Mouse (Mus musculus) cerebellum, adult 11 months (tissue): ENCODE data around the gene Olfr320.
"Not testable (repeated sequence)": the region's sequence is repeated elsewhere in the genome, so short reads cannot be mapped to it uniquely, and the experiment has no call there.

Source experiments
- DNase-seq: peaks from one replicate; pipeline ENCODE4 v3.0.0; 2022

Gene Olfr320

DNA sequence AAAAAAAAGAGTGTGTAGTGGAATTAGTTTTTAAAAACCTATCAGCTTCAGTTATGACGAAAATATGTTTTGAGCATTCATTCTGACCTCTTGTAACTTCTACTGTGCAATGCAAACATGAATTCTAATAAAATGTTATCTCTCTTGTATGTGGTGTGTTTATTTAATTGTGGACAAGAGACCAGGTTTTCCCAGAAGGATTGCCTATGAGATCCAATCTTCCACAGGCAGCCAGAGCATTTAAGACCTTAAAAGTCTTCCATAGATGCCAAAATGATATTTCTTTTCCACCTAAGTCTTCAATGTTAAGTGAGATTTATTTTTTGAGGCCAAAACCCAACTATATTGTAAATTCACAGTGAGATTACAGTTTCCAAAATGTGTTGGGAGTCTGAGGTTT lies at the start of gene Olfr320:
Olfr320 (plus strand) TSS at position 301 of the 400 bp plus-strand sequence.
- no peak for DNase-seq

DNA sequence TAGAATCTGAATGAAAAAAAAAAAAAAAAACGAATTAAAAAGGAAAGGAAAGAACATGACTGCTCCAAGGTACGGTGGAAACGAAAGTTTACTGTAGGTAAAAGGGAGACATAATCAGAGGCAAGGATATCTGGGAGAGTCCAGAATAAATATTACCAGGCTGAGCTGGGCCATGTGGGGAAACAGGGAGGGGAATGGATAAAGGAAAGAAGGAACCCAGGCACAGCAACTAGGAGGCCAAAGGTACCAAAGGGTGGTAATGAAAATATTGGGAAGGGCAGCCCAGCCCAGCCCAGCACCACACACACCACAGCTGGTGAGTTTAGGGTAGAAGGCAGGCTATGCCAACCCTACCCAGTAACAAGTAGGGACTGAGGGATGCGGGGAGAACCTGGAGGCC lies 46.0 kb upstream of the Olfr320 start:
- DNase-seq = no peak

DNA sequence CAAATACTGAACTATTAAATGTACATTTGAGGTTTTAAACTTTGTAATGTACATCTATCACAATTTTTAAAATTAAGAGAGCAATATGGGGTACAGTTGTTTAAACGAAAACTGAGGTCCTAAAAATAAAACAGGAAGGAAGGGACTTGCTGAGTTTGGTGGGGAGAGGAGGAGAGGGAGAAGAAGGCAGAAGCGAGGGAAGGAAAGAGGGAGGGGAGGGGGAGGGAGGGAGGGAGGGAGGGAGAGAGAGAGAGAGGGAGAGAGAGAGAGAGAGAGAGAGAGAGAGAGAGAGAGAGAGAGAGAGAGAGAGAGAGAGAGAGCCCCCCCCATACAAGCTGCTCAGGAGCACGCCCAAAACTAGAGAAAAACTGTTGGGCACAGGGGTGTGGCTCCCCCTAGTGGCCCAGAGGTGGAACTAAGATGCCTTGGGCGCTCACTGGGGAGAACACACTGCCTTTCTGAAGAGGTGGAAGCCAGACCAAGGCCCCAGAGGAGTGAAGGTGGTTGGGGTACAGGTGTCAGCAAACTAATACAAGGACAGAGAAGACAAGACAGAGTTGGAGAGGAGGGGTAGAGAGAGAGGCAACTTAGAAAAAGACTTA lies 44.4 kb upstream of the Olfr320 start:
- DNase-seq = peak; percentile 2

DNA sequence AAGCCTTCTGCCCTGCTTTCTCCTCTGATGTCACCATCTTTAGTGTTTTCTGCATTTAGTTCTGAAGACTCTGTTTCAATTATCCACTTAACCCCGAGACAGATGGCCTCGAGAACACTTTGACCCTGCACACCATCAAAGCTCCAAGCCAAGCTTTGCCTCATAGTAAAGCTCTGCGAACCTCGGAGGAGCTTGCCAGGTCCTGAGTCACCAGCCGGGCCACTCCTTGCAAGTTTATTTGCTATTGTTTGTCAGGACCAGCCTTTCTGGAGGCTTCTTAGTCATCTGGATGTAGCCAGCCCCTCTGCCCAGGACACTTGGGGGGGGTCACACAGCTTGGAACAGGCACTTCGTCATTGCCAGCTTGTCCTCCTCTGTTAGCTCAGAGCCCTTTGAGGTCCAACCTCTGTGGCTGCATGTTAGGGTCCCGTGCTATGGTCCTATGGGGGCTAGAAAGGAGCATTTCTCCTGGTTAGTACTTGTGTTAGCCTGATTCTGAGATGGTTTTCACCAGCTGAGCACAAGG lies 42.7 kb upstream of the Olfr320 start:
- DNase-seq = no peak

DNA sequence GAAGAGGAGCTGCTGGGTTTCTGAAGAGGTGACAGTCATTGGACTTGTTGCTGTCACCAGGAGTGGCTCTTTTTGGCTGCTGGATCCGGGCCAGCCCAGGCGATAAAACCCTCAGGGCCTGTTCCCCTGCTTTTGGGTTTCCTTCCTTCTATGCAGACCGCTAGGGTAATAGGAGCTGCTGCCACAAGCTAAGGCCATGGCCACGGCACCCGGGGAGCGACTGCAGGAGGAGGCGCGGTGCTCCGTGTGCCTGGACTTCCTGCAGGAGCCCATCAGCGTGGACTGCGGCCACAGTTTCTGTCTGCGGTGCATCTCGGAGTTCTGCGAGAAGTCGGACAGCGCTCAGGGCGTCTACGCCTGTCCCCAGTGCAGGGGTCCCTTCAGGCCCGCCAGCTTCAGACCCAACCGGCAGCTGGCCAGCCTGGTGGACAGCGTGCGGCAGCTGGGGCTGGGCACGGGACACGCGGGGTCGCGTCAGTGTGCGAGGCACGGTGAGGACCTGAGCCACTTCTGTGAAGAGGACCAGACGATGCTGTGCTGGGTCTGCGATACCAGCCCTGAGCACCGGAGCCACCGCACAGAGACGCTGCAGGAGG lies 40.5 kb upstream of the Olfr320 start, which contains the start of gene Trim58:
Trim58 (plus strand) TSS at position 194 of the 596 bp plus-strand sequence.
- peak; percentile 1 for DNase-seq

DNA sequence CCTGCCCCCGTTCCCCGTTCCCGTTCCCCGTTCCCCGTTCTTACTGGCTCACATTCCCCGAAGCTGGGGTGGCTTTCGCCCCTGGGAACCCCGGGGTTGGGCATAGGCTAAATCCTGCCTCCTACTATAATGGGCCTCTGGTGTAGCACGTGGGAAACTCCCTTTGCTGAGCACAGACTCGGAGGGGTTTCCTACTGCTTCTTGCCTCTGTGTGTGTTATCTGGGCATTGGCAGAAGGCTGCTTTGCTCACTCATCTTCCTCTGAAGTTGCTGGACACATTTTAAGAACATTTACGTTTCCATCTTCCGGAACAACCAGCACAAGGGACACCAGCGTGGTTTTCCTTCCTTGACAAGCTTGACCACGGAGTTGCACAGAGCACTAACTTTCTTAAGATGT lies 39.8 kb upstream of the Olfr320 start:
- DNase-seq = no peak

DNA sequence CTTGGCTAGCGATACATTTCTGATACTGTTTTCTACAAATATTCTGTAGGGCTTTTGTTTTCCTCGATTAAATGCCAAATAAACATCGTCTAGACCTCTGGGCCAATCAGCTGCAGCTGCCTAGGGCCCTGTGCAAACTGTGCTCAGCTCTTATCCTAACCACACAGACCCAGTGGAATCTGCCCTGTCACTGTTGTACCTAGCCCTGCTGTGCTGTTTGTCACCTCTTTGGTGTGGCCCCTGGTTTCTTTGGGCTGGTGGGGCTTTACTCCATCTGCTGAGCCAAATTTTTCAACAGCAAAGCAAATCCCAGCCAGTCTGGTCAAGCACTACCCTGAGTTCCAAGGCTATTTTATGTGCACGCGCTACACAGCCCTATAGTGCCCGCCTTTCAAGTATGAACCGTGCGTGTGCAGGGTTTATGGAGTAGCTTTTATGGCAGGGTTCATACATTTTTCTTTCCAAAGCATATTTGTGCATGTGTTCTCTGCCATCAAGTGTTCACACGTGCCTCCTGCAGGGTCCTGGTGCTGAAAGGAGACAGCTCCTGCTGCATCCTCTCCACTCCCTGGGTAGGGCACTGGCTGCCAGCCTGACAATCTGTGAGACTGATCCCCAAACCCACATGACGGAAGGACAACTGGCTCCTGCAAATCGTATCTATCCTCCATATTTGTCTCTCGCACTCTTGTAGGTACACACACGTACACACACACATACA lies 39.1 kb upstream of the Olfr320 start:
- DNase-seq = no peak

DNA sequence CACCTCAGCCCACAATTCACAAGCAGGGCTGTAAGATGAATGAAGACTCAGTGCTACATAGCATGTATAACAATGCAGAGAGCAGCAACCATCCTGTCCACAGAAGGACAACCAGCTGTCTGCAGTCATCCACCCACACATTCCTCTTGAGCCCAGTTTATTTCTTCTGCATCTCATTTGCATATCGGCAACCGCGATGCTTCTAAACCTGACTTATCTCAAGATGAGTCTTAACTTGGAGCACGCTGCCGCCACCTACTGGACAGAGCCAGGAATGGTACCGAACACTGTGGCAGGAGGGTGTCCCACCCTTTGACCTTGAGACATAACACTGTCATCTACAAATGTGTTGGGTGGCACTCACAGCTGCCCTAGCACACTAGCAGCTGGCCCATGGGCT lies 37.5 kb upstream of the Olfr320 start:
- DNase-seq = no peak

DNA sequence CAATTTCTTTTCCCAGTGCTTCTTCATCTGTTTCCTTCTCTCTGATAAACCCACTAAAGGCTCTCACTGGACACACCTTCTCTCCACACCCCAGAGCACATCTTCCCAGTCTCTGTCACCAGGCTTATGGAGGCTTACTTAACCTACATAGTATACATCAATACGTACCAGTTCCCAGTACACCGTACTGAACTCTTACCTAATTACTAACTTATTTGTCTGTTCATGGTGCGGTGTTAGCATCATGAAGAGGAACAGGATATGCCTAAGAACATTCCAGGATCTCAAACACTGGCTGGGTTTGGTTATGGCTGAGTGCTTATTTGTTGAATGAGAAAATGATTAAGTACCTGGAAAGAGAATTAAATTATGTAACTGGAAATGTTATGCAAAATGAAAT lies 25.7 kb upstream of the Olfr320 start:
- no peak for DNase-seq

DNA sequence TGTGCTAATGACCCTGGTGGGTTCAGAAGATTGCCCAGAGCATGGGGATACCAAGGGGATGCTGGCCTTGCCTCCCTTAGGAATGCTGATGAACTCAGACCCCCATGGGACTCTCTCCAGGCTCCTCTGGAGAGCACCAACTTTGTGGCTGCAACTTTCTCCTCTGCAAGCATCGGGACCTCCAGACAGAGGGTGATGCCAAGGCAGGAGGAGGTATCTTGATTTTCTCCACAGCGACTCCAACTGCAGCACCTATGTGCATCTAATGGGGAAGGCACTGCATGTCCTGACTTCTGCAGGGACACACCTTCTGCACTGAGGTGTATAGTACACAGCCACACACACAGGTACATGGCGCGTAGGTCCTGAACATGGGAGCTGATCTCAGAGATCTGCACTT lies 22.3 kb upstream of the Olfr320 start, which contains the start of gene Olfr322:
Olfr322 (plus strand) TSS at position 187 of the 400 bp plus-strand sequence.
- DNase-seq = no peak

DNA sequence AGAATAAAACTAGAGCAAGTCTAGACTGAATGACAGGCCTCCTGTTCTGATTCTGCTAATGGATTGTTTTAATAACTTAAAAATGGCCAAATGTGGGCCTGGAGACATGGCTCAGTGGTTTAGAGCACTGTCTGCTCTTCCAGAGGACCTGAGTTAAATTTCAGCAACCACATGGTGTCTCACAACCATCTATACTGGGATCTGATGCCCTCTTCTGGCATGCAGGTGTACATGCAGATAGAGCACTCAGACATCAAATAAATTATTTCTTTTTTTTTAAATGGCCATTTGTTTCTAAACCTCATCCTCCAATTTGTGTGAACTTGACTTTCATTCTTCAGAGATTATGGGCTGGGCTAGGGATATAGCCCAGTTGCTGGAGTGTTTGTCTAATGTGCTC lies 11.6 kb upstream of the Olfr320 start:
- no peak for DNase-seq

DNA sequence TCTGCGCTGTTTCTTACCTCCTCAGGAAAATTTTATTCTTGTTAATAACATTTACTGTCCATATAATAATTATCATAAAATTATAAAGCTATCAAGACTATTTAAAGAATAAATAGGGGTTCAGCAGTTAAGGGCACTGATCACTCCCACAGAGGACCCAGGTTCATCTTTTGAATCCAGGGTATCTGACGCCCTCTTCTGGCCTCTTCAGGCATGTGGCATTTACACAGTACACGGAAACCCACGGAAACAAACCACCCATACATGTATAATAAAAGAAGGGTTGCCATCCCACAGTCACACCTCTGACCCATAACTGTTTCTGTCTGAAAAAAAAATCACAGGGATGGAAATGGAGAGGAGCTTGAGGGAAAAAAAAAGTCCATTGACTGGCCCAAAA lies 9.1 kb upstream of the Olfr320 start:
- DNase-seq = no peak

DNA sequence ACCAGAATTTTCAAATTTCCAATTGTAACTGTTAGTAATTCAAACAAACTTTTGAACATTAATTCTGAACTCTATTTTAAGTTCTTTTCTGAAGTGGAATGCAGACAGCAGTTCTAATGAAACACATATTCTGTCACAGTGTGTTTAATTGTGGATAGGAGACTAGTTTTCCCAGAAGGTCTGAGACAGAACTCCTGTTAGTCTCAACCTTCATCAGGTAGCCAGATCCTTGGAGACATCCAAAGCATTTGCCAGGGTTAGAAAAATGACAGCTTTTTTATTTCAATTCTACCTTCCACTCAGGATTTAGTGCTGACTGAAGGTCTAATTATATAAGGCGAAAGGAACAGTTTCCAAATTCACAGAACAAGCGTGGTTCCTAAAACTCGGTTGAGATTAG lies 18.0 kb downstream of the Olfr320 start, which contains the start of gene Olfr319:
Olfr319 (plus strand) TSS at position 301 of the 400 bp plus-strand sequence.
- no peak for DNase-seq

DNA sequence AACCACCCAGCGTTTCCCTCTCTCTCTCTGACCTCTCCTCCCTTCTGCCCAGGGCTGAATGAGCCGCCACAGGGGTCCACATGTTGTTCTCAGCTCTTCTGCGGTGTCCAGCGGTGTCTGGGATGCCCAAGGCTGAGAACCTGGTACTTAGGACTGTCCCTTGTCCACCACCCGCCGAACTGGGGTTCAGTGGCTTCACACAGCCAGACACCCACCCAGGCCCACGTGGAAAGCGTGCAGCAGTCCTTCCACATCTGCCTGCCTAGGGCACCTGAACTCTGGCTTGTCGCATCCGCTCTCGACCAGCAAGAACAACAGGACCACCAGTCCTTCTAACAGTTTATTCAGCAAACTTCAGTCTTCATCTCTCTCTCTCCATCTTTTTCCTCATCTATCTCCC lies 28.2 kb downstream of the Olfr320 start:
- no peak for DNase-seq

DNA sequence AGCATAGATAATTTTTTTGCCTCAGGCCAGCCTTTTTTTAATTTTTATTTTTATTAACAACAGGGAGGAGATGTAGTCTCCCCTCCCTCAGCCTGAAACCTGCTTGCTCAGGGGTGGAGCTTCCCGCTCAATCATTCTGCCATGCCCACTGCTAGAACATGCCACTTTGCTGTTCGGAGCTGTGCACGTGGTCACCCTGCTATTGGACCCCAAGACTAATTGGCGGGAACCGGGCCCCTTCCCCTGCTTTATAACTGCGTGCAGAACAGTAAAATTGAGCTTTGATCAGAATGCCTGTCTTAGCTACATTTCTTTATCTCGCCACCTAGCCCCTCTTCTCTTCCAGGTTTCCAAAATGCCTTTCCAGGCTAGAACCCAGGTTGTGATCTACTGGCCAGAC lies 36.8 kb downstream of the Olfr320 start:
- not testable (repeated sequence) for DNase-seq

DNA sequence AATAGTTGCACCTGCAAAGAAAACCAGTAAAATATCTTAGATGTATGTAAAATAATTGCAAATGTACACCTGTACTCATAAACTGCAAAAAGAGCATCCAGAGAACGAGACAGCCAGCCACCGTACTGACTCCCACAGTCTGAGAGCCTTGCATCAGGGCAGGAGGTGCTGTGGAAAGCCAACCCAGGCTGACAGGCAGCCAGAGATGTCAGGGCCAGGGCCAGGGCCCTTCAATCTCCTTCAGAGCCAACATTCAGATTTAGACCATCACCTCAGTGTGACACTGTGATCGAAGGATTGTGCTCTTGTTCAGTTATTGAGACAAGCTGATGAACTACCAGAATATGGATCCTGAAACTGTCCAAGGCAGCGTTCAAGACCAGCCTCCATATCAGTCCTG lies 38.8 kb downstream of the Olfr320 start:
- no peak for DNase-seq

DNA sequence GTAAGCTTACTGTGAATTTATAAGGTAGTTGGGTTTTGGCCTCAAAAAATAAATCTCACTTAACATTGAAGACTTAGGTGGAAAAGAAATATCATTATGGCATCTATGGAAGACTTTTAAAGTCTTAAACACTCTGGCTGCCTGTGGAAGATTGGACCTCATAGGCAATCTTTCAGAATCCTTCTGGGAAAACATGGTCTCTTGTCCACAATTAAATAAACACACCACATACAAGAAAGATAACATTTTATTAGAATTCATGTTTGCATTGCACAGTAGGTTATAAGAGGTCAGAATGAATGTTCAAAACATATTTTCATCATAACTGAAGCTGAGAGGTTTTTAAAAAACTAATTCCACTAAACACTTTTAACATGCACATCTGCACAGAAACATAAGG lies 43.0 kb downstream of the Olfr320 start, which contains the start of gene Olfr318:
Olfr318 (minus strand) TSS at position 101 of the 400 bp plus-strand sequence.
- no peak for DNase-seq

DNA sequence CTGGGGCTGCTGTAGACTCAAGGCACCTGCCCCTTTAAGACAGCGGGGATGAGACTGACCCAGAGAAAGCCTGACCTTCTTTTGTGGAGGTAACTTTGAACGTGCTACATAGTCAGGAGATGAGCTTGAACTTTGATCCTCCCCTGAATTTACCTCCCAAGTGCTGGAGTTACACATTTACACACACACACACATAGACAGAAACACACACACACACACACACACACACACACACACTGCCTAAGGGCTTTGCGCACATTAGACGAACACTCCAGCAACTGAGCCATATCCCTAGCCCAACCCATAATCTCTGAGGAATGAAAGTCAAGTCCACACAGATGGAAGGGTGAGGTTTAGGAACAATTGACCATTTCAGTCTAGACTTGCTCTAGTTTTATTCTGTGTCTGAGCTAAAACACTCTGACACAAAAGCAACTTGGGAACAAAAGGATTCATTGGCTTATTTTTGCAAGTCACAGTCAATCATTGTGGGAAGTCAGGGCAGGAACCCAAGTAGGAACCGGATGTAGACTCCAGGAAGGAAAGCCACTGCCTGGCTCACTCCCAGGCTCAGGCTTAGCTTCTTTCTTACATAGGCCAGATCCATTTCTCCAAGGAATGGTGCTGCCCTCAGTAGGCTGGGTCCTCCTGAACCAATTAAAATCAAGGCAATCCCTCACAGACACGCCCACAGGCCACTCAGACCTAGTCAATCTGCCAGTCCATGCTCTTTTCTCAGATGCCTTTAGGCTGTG lies 47.2 kb downstream of the Olfr320 start:
- not testable (repeated sequence) for DNase-seq

DNA sequence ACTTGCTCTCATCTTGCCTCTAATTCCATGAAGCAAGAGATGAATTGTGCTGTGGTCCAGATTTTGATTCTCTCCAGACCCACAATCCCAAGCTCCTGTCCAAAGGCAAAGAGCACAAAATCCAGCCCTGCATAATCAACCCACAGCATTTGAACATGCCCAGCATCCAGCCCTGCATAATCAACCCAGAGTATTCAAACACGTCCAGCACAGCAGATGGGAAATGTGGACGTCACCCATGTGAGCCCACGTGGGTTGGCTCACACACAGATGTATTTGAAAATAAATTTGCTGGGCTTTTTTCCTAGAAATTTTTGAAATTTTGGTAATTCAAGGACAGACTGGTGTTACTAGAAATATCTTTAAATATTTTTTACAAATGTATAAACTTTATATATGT lies 52.5 kb downstream of the Olfr320 start:
- no peak for DNase-seq
